In genomic region chr8:66860023-66860422, GRCm38 (mm10) we compare ENCODE assay signal across 7 mouse cellular contexts. TPM values are rescaled to one million over a fixed set of nuclear protein-coding genes. Genes with fewer than 3 reads are reported as not detected.
A peak's percentile ranks its signal among the peaks of the same experiment; 100 is the strongest.
DNase-seq lines count a peak whose midpoint lies in the region; ATAC-seq lines count a peak whose summit lies in the region.

Gene Naf1 (plus strand): TSS chr8:66860217.

- peak; percentile 99 for ATAC-seq in intestine, embryonic 16.5 days
- peak; percentile 98 for ATAC-seq in midbrain, embryonic 11.5 days (ENCODE audit: low FRiP score)

- peak within 1 kb of the TSS; percentile 28; the same call in 1 of the 2 replicates for H3K27ac ChIP-seq in intestine, embryonic 16.5 days (ENCODE audit: low read length)
- H3K27ac ChIP-seq in midbrain, embryonic 11.5 days (ENCODE audit: low read depth, low read length) = no peak within 1 kb of the TSS

- intact Hi-C loops in left cerebral cortex, postnatal 36 days (cut with DNase I) = loop anchor here (5.0 kb wide), 3 partner anchors 83 to 163 kb away; partner anchors contain the start of gene Npy1r

- H3K4me2 ChIP-seq in intestine, embryonic 16.5 days (ENCODE audit: low read depth, low read length) = peak within 1 kb of the TSS; percentile 77
- peak within 1 kb of the TSS; percentile 67 for H3K4me2 ChIP-seq in midbrain, embryonic 11.5 days

- H3K9ac ChIP-seq in intestine, embryonic 16.5 days (ENCODE audit: low read depth, low read length) = peak within 1 kb of the TSS; percentile 84
- H3K9ac ChIP-seq in midbrain, embryonic 11.5 days (ENCODE audit: low read length) = peak within 1 kb of the TSS; percentile 68

- no peaks in the 10 kb centered on the region for H3K36me3 ChIP-seq in intestine, embryonic 16.5 days (ENCODE audit: control insufficient read depth, insufficient read depth, low read length)
- H3K36me3 ChIP-seq in midbrain, embryonic 11.5 days (ENCODE audit: control insufficient read depth, insufficient read depth, low read length) = no peaks in the 10 kb centered on the region

- H3K4me1 ChIP-seq in intestine, embryonic 16.5 days (ENCODE audit: control insufficient read depth, insufficient read depth, low read length) = peaks cover 6% of the 10 kb centered on the region; the same call in 1 of the 2 replicates
- peaks cover 17% of the 10 kb centered on the region for H3K4me1 ChIP-seq in midbrain, embryonic 11.5 days (ENCODE audit: control insufficient read depth, insufficient read depth, low read length)

- H3K9me3 ChIP-seq in intestine, embryonic 16.5 days (ENCODE audit: control insufficient read depth, low read length) = no peaks in the 10 kb centered on the region
- H3K9me3 ChIP-seq in midbrain, embryonic 11.5 days (ENCODE audit: control insufficient read depth, low read length) = no peaks in the 10 kb centered on the region

- no peaks in the 10 kb centered on the region for H3K27me3 ChIP-seq in intestine, embryonic 16.5 days (replicated peaks; ENCODE audit: control insufficient read depth, insufficient read depth, low read length)
- no peaks in the 10 kb centered on the region for H3K27me3 ChIP-seq in midbrain, embryonic 11.5 days (ENCODE audit: control insufficient read depth, insufficient read depth, low read length)

- H3K4me3 ChIP-seq in intestine, embryonic 16.5 days (ENCODE audit: low read length) = peak within 1 kb of the TSS; percentile 92
- H3K4me3 ChIP-seq in midbrain, embryonic 11.5 days (ENCODE audit: low read depth, low read length) = peak within 1 kb of the TSS; percentile 65

- peak; percentile 91 for DNase-seq in adrenal gland, adult 8-10 months
- peak; percentile 94 for DNase-seq in embryo, embryonic 9.5 days (ENCODE audit: extremely low spot score)
- DNase-seq in gastrocnemius, postnatal 4 days (ENCODE audit: low spot score in 2 of 2) = peak; percentile 77 to 90
- DNase-seq in left cerebral cortex, postnatal 36 days (ENCODE audit: low spot score in 2 of 2) = peak; percentile 94
- DNase-seq in midbrain, embryonic 11.5 days (ENCODE audit: low spot score, missing footprints) = peak; percentile 99
- peak; percentile 88 for DNase-seq in skeletal muscle tissue, adult 2 months (ENCODE audit: low read depth, low spot score)

- WGBS in intestine, embryonic 16.5 days = under 1% methylated on average over 37 of the region's 37 CpGs
- under 1% methylated on average over 37 of the region's 37 CpGs for WGBS in midbrain, embryonic 11.5 days

RNA-seq across cellular contexts. Expression of gene Naf1, which starts in this region (rescaled TPM):
- total RNA-seq in adrenal gland, adult 8-10 months (2022) = 10 to 100 TPM; 13.1 to 16.1 (median 14.5) TPM
- total RNA-seq in gastrocnemius, postnatal 4 days (2021) = 1 to 10 TPM; 5.6 to 6.7 TPM
- 1.4 and 1.8 TPM in 2 replicates for polyA plus RNA-seq in intestine, embryonic 16.5 days (2015; fragmentation: Nextera tagmentation; extraction: Ambion mirVana)
- total RNA-seq in left cerebral cortex, postnatal 36 days (2021) = 10 to 100 TPM; 14.6 to 15.7 TPM
- polyA plus RNA-seq in midbrain, embryonic 11.5 days (2014; fragmentation: Nextera tagmentation; extraction: Ambion mirVana) = 5.0 and 5.2 TPM in 2 replicates
